Mouse (Mus musculus) frontal cortex, postnatal 36 days (tissue): Measurements from ENCODE around the gene Ttc23l.
"Not testable (repeated sequence)": the region's sequence is repeated elsewhere in the genome, so short reads cannot be mapped to it uniquely, and the experiment has no call there.

Experiments used
- DNase-seq, 2 experiments: peaks; one replicate each; pipeline ENCODE4 v3.0.0; 2022; ENCODE audit warnings: low spot score in 2 of 2

Ttc23l gene

GRCm38 (mm10) chr15:10558465-10558864 lies at the start of gene Ttc23l:
Gene Ttc23l (minus strand): TSS chr15:10558668.
- DNase-seq = no peak

- peak in 1 of 2 experiments; percentile 5 for DNase-seq
Observed at GRCm38 (mm10) chr15:10599413-10599812, 40.9 kb upstream of the Ttc23l start.

- DNase-seq = no peak
Observed at GRCm38 (mm10) chr15:10598259-10599225, 40.1 kb upstream of the Ttc23l start.

GRCm38 (mm10) chr15:10596871-10597270 lies 38.4 kb upstream of the Ttc23l start:
- DNase-seq = no peak

- no peak for DNase-seq
Observed at GRCm38 (mm10) chr15:10595408-10595807, 36.9 kb upstream of the Ttc23l start.

GRCm38 (mm10) chr15:10594910-10595309 lies 36.4 kb upstream of the Ttc23l start:
- no peak for DNase-seq

- no peak for DNase-seq
Observed at GRCm38 (mm10) chr15:10593094-10593493, 34.6 kb upstream of the Ttc23l start.

- no peak for DNase-seq
Observed at GRCm38 (mm10) chr15:10586565-10586964, 28.1 kb upstream of the Ttc23l start.

GRCm38 (mm10) chr15:10584359-10585187 lies 26.1 kb upstream of the Ttc23l start:
- DNase-seq = no peak

GRCm38 (mm10) chr15:10583408-10583807 lies 24.9 kb upstream of the Ttc23l start:
- peak in 1 of 2 experiments; percentile 13 for DNase-seq

- DNase-seq = no peak
Observed at GRCm38 (mm10) chr15:10579159-10579558, 20.7 kb upstream of the Ttc23l start.

- no peak for DNase-seq
Observed at GRCm38 (mm10) chr15:10566486-10566885, 8.0 kb upstream of the Ttc23l start.

- no peak for DNase-seq
Observed at GRCm38 (mm10) chr15:10564201-10564600, 5.7 kb upstream of the Ttc23l start.

- no peak for DNase-seq
Observed at GRCm38 (mm10) chr15:10562281-10562680, 3.8 kb upstream of the Ttc23l start.

GRCm38 (mm10) chr15:10560005-10560404 lies 1.5 kb upstream of the Ttc23l start:
- no peak for DNase-seq

- DNase-seq = no peak
Observed at GRCm38 (mm10) chr15:10554336-10554735, 4.1 kb downstream of the Ttc23l start.

- DNase-seq = no peak
Observed at GRCm38 (mm10) chr15:10540271-10541088, 18.0 kb downstream of the Ttc23l start.

GRCm38 (mm10) chr15:10535969-10536368 lies 22.5 kb downstream of the Ttc23l start:
- no peak for DNase-seq

- DNase-seq = no peak
Observed at GRCm38 (mm10) chr15:10534591-10534990, 23.9 kb downstream of the Ttc23l start.

GRCm38 (mm10) chr15:10533361-10533760 lies 25.1 kb downstream of the Ttc23l start:
- not testable (repeated sequence) for DNase-seq

- no peak for DNase-seq
Observed at GRCm38 (mm10) chr15:10531352-10531751, 27.1 kb downstream of the Ttc23l start.

- no peak for DNase-seq
Observed at GRCm38 (mm10) chr15:10525896-10526295, 32.6 kb downstream of the Ttc23l start.
